Mouse (Mus musculus) retina, postnatal 7 days (tissue): Measurements from ENCODE around the gene Arsb.

Experiments
- DNase-seq: peaks from one replicate; pipeline ENCODE4 v3.0.0-alpha.2; 2012; ENCODE audit warnings: low read depth, low spot score

Gene Arsb

DNA sequence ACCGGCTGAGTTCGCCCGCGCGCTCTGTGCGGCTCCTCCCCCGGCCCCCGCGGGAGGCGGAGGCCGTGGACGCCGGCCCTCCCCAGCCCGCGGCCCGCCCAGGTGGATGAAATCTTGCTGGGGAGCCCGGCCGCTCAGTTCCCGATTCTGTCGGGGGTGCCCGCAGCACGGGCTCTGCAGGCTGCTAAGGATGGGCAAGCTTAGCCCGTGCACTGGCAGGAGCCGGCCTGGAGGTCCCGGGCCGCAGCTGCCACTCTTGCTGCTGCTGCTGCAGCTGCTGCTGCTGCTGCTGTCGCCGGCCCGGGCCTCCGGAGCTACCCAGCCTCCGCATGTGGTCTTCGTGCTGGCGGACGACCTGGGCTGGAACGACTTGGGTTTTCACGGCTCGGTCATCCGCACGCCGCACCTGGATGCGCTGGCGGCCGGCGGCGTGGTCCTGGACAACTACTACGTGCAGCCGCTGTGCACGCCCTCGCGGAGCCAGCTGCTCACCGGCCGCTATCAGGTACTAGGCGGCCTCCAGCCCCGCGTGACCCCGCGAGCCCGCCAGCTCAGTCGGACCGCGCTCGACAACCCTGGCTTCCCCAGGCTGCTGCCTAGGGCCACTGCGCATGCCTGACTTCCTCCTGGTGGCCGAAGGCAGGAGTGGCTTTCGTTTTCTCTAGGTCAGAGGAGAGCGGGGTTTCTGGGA lies at the start of gene Arsb:
Arsb (plus strand) TSS at position 43 of the 691 bp plus-strand sequence.
- DNase-seq: peak; percentile 74

DNA sequence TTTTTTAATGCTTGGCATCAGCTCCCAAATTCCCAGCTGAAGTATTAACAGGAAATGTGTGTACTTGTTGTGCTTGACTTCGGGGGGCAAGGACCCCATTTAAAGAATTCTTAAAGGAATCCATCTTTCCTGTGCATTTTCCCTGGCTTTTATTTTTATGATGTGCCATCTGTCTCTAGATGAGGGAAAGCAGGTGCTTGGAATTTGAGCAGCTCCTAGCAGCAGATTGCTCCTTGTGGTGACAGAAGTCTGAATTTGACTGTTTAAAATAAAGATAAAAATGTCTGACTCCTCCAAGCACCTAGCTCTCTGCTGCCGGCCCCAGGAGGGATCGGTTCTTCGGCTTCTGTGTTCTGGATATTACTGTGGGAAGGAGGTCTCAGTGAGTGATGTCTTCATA lies 49.5 kb upstream of the Arsb start:
- no peak for DNase-seq

DNA sequence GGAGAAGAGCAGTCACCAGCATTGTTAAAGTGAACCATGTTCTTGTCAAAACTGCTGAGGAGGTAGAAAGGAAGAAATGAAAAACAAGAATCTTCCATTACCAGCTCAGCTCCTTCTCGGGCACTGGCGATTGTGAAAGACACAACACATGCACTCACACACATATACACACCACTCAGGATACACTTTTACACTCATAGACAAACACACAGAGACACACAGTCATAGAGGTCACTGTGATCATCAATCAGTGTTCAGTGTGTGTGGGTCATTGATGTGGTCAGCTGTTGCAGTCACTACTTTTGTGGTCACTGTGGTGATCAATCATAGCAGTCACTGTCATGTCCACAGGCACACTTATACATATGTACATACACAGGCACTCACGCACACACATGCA lies 48.0 kb upstream of the Arsb start:
- DNase-seq: no peak

DNA sequence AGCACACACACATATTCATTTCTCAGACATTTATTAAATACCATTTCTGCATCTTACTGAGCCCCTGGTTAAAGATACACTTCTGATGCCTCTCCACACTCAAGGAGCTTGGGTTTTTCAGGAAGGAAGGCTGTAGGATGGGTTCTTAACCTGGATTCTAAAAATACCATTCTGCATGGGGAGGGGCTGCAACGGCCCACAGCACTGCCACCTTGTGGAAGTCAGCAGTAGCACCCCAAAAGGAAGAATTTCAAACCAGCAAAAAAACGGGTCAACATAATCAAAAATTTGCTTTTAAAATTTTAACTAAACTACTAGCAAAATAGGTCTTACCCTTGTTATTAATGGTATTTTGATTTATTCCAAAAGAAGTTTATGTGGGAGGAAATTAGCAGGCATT lies 47.2 kb upstream of the Arsb start:
- DNase-seq: no peak

GRCm38 (mm10) chr13:93735131-93735636 lies 36.2 kb upstream of the Arsb start:
- DNase-seq: no peak

DNA sequence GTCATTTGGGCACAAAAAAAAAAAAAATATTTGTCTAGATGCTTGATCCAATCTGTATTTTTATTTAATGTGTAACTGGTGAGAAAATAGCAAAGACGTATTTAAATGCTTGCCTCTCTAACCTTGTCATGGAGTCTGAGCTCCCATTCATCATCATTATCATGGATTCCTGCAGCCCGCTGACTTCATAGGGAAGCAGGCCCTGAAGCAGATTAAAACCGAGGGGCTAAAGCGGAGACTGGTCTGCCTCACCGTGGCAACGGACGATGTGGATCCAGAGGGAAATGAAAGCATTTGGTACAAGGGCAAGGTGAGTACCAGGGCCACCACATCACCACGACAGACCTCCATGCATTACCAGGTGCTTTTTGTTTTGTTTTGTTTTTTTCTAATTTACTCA lies 27.3 kb upstream of the Arsb start:
- DNase-seq: no peak

GRCm38 (mm10) chr13:93752597-93753400 lies 18.6 kb upstream of the Arsb start:
- DNase-seq: no peak

DNA sequence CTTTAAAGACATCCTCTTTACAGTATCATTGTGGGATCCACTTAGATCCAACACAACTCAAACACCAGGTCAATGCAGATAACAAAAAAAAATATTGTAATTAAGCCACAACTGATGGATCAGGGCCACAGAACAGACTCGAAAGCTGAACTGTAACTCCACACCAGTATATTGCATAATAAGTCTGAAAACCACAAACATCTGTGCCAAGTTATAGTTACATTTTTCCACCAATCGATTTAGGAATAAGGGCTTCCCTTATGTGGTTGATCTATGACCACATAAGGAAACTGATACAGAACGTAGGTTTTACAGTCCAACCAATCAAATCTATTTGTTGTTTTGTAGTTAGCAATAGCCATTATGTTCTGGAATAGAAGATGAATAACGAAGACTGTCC lies 16.3 kb upstream of the Arsb start:
- no peak for DNase-seq

- no peak for DNase-seq
Observed at GRCm38 (mm10) chr13:93756674-93757073, 14.8 kb upstream of the Arsb start.

- no peak for DNase-seq
Observed at GRCm38 (mm10) chr13:93757514-93757913, 13.9 kb upstream of the Arsb start.

DNA sequence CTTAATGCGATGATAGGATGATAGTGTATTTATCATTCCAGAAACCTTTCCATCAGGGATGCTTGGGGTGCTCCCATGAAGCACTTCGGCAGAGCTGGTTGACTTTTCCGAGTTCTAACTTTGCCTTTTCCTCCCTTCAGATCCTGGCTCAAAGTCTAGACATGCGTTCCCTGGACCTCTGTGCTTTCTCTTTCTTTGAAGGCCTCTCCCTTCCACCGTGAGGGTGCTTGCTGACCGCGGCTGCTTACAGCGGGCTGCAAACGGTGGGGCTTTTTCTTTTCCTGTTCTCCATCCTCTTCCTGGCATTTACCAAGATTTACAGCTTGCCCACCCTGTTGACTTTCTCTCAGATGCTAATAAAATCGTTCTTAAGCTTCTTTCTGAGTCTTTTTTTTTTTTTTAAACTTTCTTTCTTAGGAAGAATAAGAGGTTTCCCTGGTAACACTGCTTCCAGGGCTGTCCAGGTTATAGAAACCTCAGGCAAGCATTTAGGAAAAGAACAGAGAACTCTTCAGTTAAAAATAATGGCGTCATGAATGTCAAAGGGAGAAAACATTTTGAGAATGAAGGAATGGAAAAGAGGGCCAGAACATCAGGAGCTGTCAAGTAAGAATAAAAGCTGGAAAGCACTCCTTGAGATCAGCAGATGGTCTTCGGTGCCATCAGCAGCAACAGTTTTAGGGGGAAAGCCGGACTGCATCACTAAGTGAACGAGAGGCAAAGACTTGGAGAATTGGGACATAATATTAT lies 13.1 kb upstream of the Arsb start:
- no peak for DNase-seq

DNA sequence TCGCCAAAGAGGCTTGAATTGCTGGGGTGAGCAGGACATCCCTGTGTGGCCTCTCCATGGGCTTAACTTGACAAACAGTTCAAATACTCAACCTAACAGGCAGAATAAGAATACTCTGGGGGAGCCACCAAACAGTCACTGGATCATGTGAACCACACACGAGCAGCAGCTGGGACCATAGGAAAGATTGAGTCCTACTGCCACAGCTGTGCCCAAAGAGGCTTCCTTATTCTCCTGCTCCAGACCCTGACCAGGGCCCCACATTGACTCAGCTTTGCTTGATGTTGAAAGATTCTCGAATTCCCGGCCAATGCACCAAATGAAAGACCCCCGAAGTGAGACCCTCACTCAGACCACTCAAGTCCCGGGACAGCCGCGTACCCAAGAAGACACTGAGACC lies 9.6 kb upstream of the Arsb start:
- DNase-seq: no peak

GRCm38 (mm10) chr13:93762879-93763278 lies 8.6 kb upstream of the Arsb start:
- DNase-seq: no peak

GRCm38 (mm10) chr13:93764321-93764973 lies 7.0 kb upstream of the Arsb start:
- DNase-seq: no peak

DNA sequence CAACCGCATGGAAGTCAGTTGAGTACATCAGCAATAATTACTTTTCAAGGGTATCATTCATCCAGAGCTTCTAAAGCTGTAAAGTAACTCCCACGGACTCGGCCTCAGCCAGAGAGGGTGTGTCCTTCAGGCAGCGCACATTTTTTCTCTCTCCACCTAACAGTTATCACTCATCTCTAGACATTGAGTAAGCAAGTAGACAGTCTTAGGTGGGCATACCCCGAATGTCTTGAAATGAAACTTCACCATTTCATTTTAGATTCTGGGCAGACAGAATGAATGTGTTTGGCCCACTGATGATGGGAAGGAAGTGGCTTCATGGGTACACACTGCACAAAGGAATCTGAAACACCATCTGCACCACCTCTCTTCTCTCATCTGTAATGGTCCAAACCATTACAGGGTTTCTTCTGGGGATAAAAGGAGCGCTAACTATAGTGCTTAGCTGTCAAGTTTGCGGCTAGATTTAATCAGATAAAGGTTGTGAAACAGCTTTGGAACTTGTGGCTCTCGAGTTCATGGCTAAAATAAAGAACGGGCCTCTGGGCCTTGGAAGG lies 321 bp upstream of the Arsb start:
- no peak for DNase-seq

GRCm38 (mm10) chr13:93772279-93772636 lies 828 bp downstream of the Arsb start:
- DNase-seq: no peak

DNA sequence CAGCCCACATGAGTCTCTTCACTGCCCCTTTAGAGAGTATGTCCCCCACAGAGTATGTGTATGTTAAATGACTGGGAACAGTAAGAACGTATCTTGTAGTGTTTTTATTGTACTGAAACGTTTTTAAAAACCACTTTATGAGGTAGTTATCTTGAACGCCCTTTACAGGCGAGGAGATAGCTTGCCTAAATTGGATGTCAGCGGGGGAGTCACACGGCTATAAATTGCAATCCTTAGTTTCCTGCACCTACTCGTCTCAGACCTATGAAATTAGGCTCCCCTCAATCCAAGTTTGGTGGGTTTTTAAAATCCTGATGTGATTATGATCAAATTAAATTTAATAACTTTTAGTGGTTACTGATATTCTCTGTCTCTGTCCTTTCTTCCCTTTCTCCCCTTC lies 1.4 kb downstream of the Arsb start:
- no peak for DNase-seq

DNA sequence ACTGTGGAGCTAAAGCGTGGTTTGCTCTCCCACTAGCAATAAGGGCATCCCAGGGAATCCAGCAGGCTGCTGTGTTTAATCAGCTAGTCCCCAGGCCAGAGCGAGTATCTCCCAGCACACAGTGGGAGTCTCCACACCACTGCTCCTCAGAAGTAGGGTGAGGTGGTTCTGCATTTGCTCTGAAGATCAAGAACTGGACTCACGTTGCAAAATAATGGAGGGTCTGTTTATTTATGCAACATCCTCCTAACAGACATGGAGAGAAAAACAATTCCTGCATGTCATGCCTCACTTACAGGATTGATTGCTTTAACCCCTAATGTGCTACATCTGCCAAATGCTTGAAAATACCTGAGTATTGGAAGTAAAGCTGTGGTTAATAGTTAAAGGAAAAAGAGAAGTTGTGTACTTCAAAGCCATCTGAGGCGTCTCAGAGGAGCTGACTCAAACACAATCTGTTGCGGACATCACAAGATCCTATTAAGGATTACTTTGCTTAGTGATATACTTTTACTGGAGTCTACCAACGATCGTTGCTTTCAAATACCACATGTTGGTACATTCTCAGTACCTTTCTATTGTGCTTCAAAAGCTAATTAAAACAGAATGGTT lies 2.4 kb downstream of the Arsb start:
- DNase-seq: no peak

DNA sequence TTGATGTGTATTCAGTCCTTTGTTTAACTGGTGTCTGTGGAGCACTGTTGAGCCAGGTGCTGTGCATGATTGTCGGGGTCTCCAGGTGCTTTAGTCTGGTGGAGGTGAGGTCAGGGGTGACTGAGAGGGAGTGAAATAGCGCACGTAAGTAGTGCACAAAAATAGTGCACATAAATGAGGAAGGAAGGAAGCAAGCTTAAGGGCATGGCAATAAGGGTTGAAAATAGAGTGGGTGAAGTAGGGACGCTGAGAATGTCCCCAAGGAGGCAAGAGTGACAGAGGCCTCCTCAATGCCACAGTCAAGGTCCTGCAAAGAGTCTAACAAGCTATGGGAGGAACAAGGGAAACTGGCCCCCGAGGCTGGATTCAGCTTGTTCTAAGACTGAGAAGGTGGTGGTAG lies 11.4 kb downstream of the Arsb start:
- no peak for DNase-seq

GRCm38 (mm10) chr13:93785329-93785728 lies 13.9 kb downstream of the Arsb start:
- DNase-seq: no peak

GRCm38 (mm10) chr13:93786051-93786450 lies 14.6 kb downstream of the Arsb start:
- DNase-seq: no peak
